Mouse (Mus musculus): ENCODE results near the gene Gm12166.

- no peak for TF ChIP-seq CTCF (IDR thresholded peaks at IDR 0.05; ENCODE audit: control insufficient read depth, insufficient read depth, low read length)
- TF ChIP-seq POLR2A (IDR thresholded peaks at IDR 0.05; ENCODE audit: borderline replicate concordance, control insufficient read depth, low read depth, low read length) = no peak
Observed at GRCm38 (mm10) chr11:46070789-46071188, 18.7 kb upstream of the Gm12166 start.

Measured in bone marrow, adult 2 months (tissue).